Mouse (Mus musculus) intestine, embryonic 16.5 days (tissue): ENCODE measurements around the gene Lrit3. TPM values are rescaled to one million over a fixed set of nuclear protein-coding genes. Genes with fewer than 3 reads are reported as not detected.

Experiments used
- ATAC-seq: fragments of 200-750 bp; cut with Nextera tagmentation; 2 replicates; pipeline ENCODE4 v1.8.0; 2017; ENCODE audit warnings: moderate TSS enrichment, moderate library complexity
- H3K27ac ChIP-seq: fragments of 300-500 bp; sonication (generic); 2 replicates; pipeline ENCODE4 v1.5.1; 2014; ENCODE audit warnings: mild to moderate bottlenecking, low read length
- H3K27me3 ChIP-seq: fragments of 300-500 bp; sonication (generic); replicated peaks from 2 replicates; pipeline ENCODE4 v1.6.1; 2014; ENCODE audit warnings: low read length, control low read depth, mixed read lengths; ENCODE audit not compliant: control insufficient read depth, insufficient read depth
- H3K36me3 ChIP-seq: fragments of 300-500 bp; sonication (generic); 2 replicates; pipeline ENCODE4 v1.6.1; 2014; ENCODE audit warnings: low read length, control low read depth; ENCODE audit not compliant: control insufficient read depth, insufficient read depth
- H3K4me1 ChIP-seq: fragments of 300-500 bp; sonication (generic); 2 replicates; pipeline ENCODE4 v1.6.1; 2014; ENCODE audit warnings: low read length, control low read depth, mixed read lengths; ENCODE audit not compliant: control insufficient read depth, insufficient read depth
- H3K4me2 ChIP-seq: fragments of 300-500 bp; sonication (generic); 2 replicates; pipeline ENCODE4 v1.6.1; 2014; ENCODE audit warnings: low read depth, low read length, control low read depth
- H3K4me3 ChIP-seq: fragments of 300-500 bp; sonication (generic); 2 replicates; pipeline ENCODE4 v1.5.1; 2014; ENCODE audit warnings: mild to moderate bottlenecking, low read length
- H3K9ac ChIP-seq: fragments of 300-500 bp; sonication (generic); 2 replicates; pipeline ENCODE4 v1.6.1; 2014; ENCODE audit warnings: low read depth, low read length
- H3K9me3 ChIP-seq: fragments of 300-500 bp; sonication (generic); 2 replicates; pipeline ENCODE4 v1.6.1; 2016; ENCODE audit warnings: low read length, control low read depth; ENCODE audit not compliant: control insufficient read depth
- WGBS: fragments of 180-500 bp; shearing (Covaris S2); extraction: QIAGEN DNeasy Blood & Tissue Kit; methylation state at CpG from one replicate; pipeline ENCODE4 v1.1.7; 2014; 5-methylcytosine and 5-hydroxymethylcytosine counted together
- polyA plus RNA-seq: library from polyadenylated mRNA; unstranded; fragments of >200 nt; fragmentation: Nextera tagmentation; extraction: Ambion mirVana; gene quantifications from 2 replicates; pipeline ENCODE4 v1.2.1, GENCODE M21; 2015

Lrit3 gene
- not detected in 2 replicates for polyA plus RNA-seq

DNA sequence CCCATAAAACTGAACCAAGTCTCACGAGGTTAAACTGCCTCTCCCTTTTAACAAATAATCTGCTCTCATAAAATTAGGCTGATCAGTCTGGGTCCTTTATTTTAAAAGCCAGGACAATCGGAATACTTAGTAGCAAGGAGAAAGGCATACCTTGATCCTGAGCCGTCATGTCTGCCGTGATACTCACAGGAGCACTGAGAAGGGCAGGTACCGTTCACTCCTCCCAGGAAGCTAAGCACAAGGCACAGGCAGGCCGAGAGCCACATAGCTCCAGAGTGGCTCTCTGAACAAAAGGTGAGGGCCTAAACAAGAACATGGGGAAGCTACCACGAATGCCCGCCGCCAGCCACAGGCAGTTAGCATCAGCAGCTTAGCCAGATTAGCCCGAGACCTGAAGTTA lies at the start of gene Lrit3:
Lrit3 (minus strand) TSS at position 266 of the 400 bp plus-strand sequence.
- no peak for ATAC-seq
- WGBS: 72% methylated on average over 10 of the region's 10 CpGs
- Histone ChIP-seq H3K4me2 (peak within 1 kb of the TSS; percentile 40), H3K27ac (no peak within 1 kb of the TSS), H3K4me3 (peak within 1 kb of the TSS; percentile 31), H3K36me3 (no peaks in the 10 kb centered on the region), H3K9me3 (no peaks in the 10 kb centered on the region), H3K4me1 (no peaks in the 10 kb centered on the region), H3K27me3 (no peaks in the 10 kb centered on the region), H3K9ac (no peak within 1 kb of the TSS)

DNA sequence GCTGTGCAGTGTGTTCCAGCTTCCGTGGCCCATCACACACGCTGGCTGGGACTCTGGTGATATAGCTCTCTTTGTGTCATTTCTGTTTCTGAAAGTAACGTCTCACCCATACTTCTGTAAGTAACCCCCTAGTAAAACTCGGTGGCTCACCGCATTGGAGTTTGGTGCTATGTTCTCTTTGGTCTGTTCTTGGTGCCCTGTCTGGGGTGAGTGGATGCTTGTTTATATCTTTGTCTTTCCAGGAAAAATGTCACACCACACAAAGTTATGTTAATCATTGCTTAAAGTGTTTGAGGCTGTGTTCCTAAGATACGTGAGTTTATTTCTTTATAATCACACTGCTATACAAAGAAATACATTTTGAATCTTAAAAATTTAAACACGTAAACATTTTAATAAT lies 43.0 kb upstream of the Lrit3 start:
- 82% methylated on average over 7 of the region's 7 CpGs for WGBS
- Histone ChIP-seq H3K27ac (no peak overlapping the region), H3K4me1 (no peaks in the 10 kb centered on the region), H3K27me3 (no peaks in the 10 kb centered on the region), H3K4me2 (no peak overlapping the region), H3K9me3 (no peaks in the 10 kb centered on the region), H3K4me3 (no peak overlapping the region), H3K36me3 (no peaks in the 10 kb centered on the region), H3K9ac (no peak overlapping the region)
- ATAC-seq: no peak

DNA sequence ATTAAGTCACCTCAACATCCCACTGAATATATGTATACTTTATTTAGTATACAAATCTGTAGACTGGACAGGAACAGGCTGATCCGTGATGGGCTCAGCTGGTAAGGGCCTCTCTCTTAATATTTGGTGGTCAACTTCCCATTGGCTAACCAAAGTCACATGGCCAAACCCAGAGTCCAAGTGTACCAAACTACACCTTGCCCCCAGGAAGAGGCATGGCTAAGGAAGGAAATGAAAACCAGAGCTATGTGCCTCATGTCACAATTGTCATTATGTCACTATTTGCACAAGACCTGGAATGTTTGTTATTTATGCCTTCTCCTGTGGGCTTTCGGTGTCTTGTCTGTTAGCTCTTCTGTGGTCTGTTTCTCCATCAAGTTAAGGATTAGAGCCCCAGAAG lies 42.0 kb upstream of the Lrit3 start:
- no peak overlapping the region for H3K4me3 ChIP-seq
- no peaks in the 10 kb centered on the region for H3K27me3 ChIP-seq
- no peak overlapping the region for H3K4me2 ChIP-seq
- H3K9me3 ChIP-seq: no peaks in the 10 kb centered on the region
- no peaks in the 10 kb centered on the region for H3K4me1 ChIP-seq
- ATAC-seq: no peak
- no peak overlapping the region for H3K27ac ChIP-seq
- H3K36me3 ChIP-seq: no peaks in the 10 kb centered on the region
- H3K9ac ChIP-seq: no peak overlapping the region
- 77% methylated on average over 2 of the region's 2 CpGs for WGBS

DNA sequence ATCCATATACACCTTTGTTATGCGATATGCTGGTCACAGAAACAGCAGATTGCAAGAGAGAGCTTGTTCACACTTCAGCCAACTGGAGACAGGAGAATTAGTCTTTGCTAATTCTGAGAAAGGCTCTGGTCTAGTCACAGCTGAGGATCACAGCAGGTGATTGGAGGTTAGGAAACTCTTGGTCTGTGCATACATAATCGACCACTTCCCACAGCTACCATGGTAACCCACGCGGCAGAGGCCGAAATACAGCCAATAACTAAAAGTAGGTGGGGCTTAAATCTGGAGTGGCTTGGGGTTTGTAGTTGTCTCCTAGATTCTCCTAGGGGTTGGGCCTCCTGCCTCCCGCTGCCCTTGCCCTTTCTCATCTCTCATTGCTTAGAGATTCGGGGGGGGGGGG lies 34.2 kb upstream of the Lrit3 start:
- H3K27ac ChIP-seq: no peak overlapping the region
- 0 out of 2 replicates have a peak overlapping the region, but pooled peaks have one; percentile 1 for H3K4me2 ChIP-seq
- H3K4me3 ChIP-seq: no peak overlapping the region
- no peak; the same call in 1 of the 2 replicates for ATAC-seq
- H3K27me3 ChIP-seq: no peaks in the 10 kb centered on the region
- no peaks in the 10 kb centered on the region for H3K9me3 ChIP-seq
- H3K9ac ChIP-seq: no peak overlapping the region
- no peaks in the 10 kb centered on the region for H3K36me3 ChIP-seq
- no peaks in the 10 kb centered on the region for H3K4me1 ChIP-seq
- WGBS: 51% methylated on average over 7 of the region's 7 CpGs

DNA sequence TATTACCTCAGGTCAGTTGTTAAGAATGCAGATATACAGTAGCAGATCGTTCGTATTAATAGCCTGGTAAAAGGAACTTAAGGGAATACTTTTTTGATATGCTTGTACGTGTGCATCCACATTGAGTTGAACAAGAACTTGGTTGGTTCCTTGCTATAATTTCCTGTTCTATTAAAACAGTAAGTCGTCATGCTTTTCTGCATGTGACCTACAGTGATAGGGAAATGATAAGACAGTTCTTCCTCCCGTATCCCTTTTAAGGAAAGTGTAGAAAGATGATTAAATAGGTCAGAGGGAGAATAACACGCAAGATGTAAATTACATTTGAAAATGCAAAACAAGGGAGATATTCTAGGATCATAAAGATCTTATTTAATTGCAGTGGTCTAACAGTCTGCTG lies 33.1 kb upstream of the Lrit3 start:
- peak; percentile 21; the same call in 1 of the 2 replicates for ATAC-seq
- no peak overlapping the region for H3K9ac ChIP-seq
- no peak overlapping the region for H3K27ac ChIP-seq
- H3K4me1 ChIP-seq: no peaks in the 10 kb centered on the region
- H3K27me3 ChIP-seq: no peaks in the 10 kb centered on the region
- peak overlapping the region; percentile 38; the same call in 1 of the 2 replicates for H3K4me2 ChIP-seq
- H3K4me3 ChIP-seq: peak overlapping the region; percentile 40
- 70% methylated on average over 6 of the region's 6 CpGs for WGBS
- H3K36me3 ChIP-seq: no peaks in the 10 kb centered on the region
- no peaks in the 10 kb centered on the region for H3K9me3 ChIP-seq

DNA sequence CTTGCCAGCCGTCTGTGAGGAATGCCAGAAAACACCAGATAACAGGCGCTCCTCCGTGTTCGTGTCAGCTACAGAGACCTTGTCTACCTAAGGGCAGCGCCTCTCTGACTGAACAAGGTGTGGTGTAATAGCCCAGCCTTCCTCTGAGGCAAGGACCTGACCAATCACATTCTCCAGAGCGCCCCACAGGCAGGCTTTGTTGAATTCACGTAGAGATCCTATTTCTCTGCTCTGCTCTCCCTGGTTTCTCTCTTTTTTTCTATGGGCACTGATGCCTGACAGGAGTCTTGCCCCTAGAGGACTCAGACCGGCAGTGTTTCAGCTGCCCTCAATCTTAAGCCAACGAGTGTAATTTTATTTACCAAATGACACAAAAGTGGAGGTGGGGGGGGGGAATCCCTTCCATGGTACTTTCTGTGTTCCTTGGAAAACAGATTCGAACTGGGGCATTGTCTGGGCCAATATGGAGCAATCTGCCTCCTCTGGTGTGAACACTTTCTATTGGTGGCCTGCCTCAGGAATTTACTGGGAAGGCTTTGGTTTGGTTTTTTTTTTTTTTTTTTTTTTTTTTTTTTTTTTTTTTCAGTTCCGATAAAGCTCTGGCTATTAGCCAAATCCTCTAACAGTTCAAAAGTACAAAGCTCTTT lies 32.3 kb upstream of the Lrit3 start:
- Histone ChIP-seq H3K27me3 (no peaks in the 10 kb centered on the region), H3K36me3 (no peaks in the 10 kb centered on the region), H3K4me1 (no peaks in the 10 kb centered on the region), H3K9me3 (no peaks in the 10 kb centered on the region), H3K4me2 (peak overlapping the region; percentile 48), H3K4me3 (peak overlapping the region; percentile 40), H3K9ac (peak overlapping the region; percentile 17), H3K27ac (peak overlapping the region; percentile 89)
- 14% methylated on average over 11 of the region's 11 CpGs for WGBS
- peak; percentile 87 for ATAC-seq

DNA sequence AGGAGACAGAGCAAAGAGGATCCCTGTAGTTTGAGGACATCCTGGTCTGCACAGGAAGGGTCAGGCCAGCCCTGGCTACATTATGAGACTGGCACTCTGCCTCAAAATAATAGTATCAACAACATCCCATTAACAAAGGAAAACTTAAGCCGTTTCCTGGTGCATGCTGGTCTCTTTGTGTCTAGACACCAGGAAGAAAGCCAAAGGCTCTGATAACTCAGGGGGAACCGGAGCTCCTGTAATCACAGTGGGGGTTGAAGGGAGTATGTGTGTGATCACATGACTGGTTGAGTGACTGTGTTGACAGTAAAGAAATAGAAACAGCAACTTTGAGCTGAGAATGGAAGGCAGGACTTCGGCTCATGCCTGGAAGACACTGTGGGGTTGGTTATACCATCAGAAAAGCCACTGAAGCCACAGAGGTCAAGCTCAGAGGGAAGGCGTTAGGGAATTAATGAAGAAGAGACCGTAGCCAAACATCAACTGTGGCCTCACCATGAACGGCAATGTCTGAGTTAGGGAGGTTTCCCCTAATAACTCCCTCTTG lies 31.6 kb upstream of the Lrit3 start, which contains the start of gene Cfi:
Cfi (plus strand) TSS at position 497 of the 547 bp plus-strand sequence.
- no peaks in the 10 kb centered on the region for H3K36me3 ChIP-seq
- ATAC-seq: peak; percentile 23
- H3K27me3 ChIP-seq: no peaks in the 10 kb centered on the region
- H3K4me3 ChIP-seq: peak within 1 kb of the TSS; percentile 40
- peak within 1 kb of the TSS; percentile 48 for H3K4me2 ChIP-seq
- H3K4me1 ChIP-seq: no peaks in the 10 kb centered on the region
- 55% methylated on average over 6 of the region's 6 CpGs for WGBS
- peak within 1 kb of the TSS; percentile 89 for H3K27ac ChIP-seq
- no peaks in the 10 kb centered on the region for H3K9me3 ChIP-seq
- H3K9ac ChIP-seq: peak within 1 kb of the TSS; percentile 21

DNA sequence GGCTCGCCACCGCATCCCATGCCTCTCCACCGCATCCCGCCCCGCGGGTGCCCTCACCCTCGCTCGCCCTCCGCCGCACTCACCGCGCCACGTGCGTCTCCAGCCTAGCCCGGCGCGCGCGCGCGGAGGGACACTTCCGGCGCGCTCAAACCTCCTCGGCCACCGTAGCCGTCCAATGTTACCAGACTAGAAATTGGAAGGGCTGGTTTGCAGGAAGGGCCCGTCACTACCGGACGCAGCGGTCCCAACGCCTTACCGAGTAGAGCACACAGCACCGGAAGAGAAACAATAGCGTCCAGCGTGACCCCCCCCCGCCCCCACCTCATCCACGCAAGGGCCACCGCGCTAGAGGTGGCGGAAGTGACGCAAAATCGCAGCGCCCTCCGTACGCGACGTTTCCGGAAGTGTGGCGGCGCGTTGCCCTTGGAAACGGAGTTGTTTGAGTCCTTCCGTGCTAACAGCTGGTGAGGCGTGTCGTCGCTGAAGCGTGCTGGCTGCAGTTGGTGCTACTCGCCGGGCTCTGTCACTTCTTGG lies 27.3 kb upstream of the Lrit3 start, which contains the start of gene Gar1:
Gar1 (minus strand) TSS at position 362 of the 534 bp plus-strand sequence.
- peak; percentile 90 for ATAC-seq
- Histone ChIP-seq H3K4me3 (peak within 1 kb of the TSS; percentile 93), H3K27ac (peak within 1 kb of the TSS; percentile 90), H3K36me3 (0 out of 2 replicates have a peak, but pooled peaks cover 5% of the 10 kb centered on the region), H3K9me3 (no peaks in the 10 kb centered on the region), H3K4me2 (peak within 1 kb of the TSS; percentile 73), H3K4me1 (no peaks in the 10 kb centered on the region; the same call in 1 of the 2 replicates), H3K9ac (peak within 1 kb of the TSS; percentile 90), H3K27me3 (no peaks in the 10 kb centered on the region)
- WGBS: under 1% methylated on average over 60 of the region's 60 CpGs

DNA sequence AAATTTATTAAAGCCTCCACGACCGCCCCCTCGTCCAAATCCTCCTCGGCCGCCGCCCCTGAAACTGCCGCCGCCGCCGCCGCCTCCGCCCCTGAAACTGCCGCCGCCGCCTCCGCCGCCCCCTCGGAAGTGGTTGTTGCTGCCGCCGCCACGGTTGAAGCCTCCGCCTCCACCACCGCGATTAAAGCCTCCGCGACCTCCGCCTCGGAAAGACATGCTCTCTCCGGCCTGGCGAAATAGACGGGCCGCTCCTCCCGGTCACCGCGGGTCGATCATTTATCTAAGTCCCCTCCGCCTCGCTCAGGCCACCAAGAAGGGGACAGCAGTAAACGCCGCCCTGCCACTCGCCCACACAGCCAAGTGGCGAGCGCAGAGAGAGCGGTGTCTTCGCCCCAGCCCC lies 26.8 kb upstream of the Lrit3 start:
- Histone ChIP-seq H3K27ac (peak overlapping the region; percentile 90), H3K9ac (peak overlapping the region; percentile 90), H3K4me3 (peak overlapping the region; percentile 93), H3K36me3 (0 out of 2 replicates have a peak, but pooled peaks cover 6% of the 10 kb centered on the region), H3K4me2 (peak overlapping the region; percentile 57), H3K9me3 (no peaks in the 10 kb centered on the region), H3K27me3 (no peaks in the 10 kb centered on the region), H3K4me1 (no peaks in the 10 kb centered on the region; the same call in 1 of the 2 replicates)
- under 1% methylated on average over 41 of the region's 45 CpGs for WGBS
- no peak; the same call in 1 of the 2 replicates for ATAC-seq
